Mouse (Mus musculus) CH12.LX (cell line): ENCODE results near the gene Pigk. TPM values are rescaled to one million over a fixed set of nuclear protein-coding genes. Genes with fewer than 3 reads are reported as not detected.

Experiments used
- DNase-seq: peaks from one replicate; pipeline ENCODE4 v3.0.0-alpha.2; 2013; ENCODE audit errors: extremely low read depth
- H3K27ac ChIP-seq: 2 replicates; pipeline ENCODE4 v1.5.1; 2012; ENCODE audit warnings: low read depth, mild to moderate bottlenecking, control low read depth, moderate library complexity; ENCODE audit not compliant: insufficient read depth
- H3K27me3 ChIP-seq: replicated peaks from 2 replicates; pipeline ENCODE3; 2012; ENCODE audit warnings: inconsistent platforms
- H3K36me3 ChIP-seq, 2 experiments: replicated peaks in 1 of 2; 2 replicates each; pipeline versions ENCODE3 to v1.6.1; 2012; ENCODE audit warnings: inconsistent platforms in 1 of 2, low read length in 1 of 2, mild to moderate bottlenecking in 1 of 2, mixed read lengths in 1 of 2, moderate library complexity in 1 of 2; ENCODE audit not compliant: control insufficient read depth in 1 of 2, insufficient read depth in 1 of 2
- H3K4me1 ChIP-seq, 2 experiments: 2 replicates each; pipeline ENCODE4 v1.6.1; 2012; ENCODE audit warnings: inconsistent platforms in 1 of 2, moderate library complexity in 1 of 2; ENCODE audit not compliant: insufficient read depth in 2 of 2, control insufficient read depth in 1 of 2
- H3K4me2 ChIP-seq: 2 replicates; pipeline ENCODE4 v1.6.1; 2012; ENCODE audit warnings: low read depth, mild to moderate bottlenecking, control low read depth; ENCODE audit not compliant: poor library complexity, insufficient read depth, severe bottlenecking
- H3K4me3 ChIP-seq, 3 experiments: fragments of 150-350 bp in 1 of 3; sonication (generic) in 1 of 3; replicated peaks in 1 of 3; 2 replicates each; pipeline versions ENCODE3 to v1.5.1; 2011 to 2012; ENCODE audit warnings: low read depth in 2 of 3, low read length in 2 of 3, mild to moderate bottlenecking in 2 of 3, moderate library complexity in 2 of 3, control low read depth in 1 of 3, improper control_type of control experiment in 1 of 3, inconsistent platforms in 1 of 3, mixed read lengths in 1 of 3; ENCODE audit not compliant: poor library complexity in 1 of 3
- H3K79me2 ChIP-seq: replicated peaks from 2 replicates; pipeline ENCODE4 v1.6.1; 2012; ENCODE audit warnings: mild to moderate bottlenecking, moderate library complexity; ENCODE audit not compliant: control insufficient read depth, poor library complexity, insufficient read depth, severe bottlenecking; ENCODE audit errors: extremely low read depth
- H3K9ac ChIP-seq: 2 replicates; pipeline ENCODE4 v1.6.1; 2012; ENCODE audit warnings: low read depth, mild to moderate bottlenecking, control low read depth, moderate library complexity; ENCODE audit not compliant: insufficient read depth
- H3K9me3 ChIP-seq: replicated peaks from 2 replicates; pipeline ENCODE3; 2012; ENCODE audit warnings: low read length, inconsistent platforms, mixed read lengths
- BHLHE40 ChIP-seq: IDR thresholded peaks from 2 replicates; pipeline ENCODE4 v1.6.1; 2011; ENCODE audit warnings: mild to moderate bottlenecking, low read depth, low read length, improper control_type of control experiment
- CHD1 ChIP-seq: IDR thresholded peaks from 2 replicates; pipeline ENCODE4 v1.6.1; 2012; ENCODE audit warnings: low read depth, low read length, improper control_type of control experiment, inconsistent platforms
- CTCF ChIP-seq, 2 experiments: IDR thresholded peaks in 1 of 2; conservative IDR thresholded peaks in 1 of 2; 2 replicates each; pipeline ENCODE4 v1.5.1; 2011 to 2012; ENCODE audit warnings: low read depth in 2 of 2, low read length in 2 of 2, improper control_type of control experiment in 1 of 2, inconsistent platforms in 1 of 2, mild to moderate bottlenecking in 1 of 2, moderate library complexity in 1 of 2
- ELF1 ChIP-seq: IDR thresholded peaks from 2 replicates; pipeline ENCODE4 v1.6.1; 2014; ENCODE audit warnings: low read depth, mild to moderate bottlenecking, inconsistent platforms, low read length, improper control_type of control experiment
- IRF4 ChIP-seq: IDR thresholded peaks from 2 replicates; pipeline ENCODE4 v1.6.1; 2014; ENCODE audit warnings: low read depth, mild to moderate bottlenecking, inconsistent platforms, low read length, improper control_type of control experiment
- JUN ChIP-seq: IDR thresholded peaks from 2 replicates; pipeline ENCODE4 v1.6.1; 2011; ENCODE audit warnings: low read depth, mild to moderate bottlenecking, low read length, improper control_type of control experiment, moderate library complexity; ENCODE audit not compliant: insufficient read depth
- MAZ ChIP-seq: IDR thresholded peaks from 2 replicates; pipeline ENCODE4 v1.6.1; 2012; ENCODE audit warnings: low read depth, mild to moderate bottlenecking, inconsistent platforms, low read length, improper control_type of control experiment, moderate library complexity
- MEF2A ChIP-seq: IDR thresholded peaks from 2 replicates; pipeline ENCODE4 v1.6.1; 2014; ENCODE audit warnings: low read depth, mild to moderate bottlenecking, inconsistent platforms, low read length, improper control_type of control experiment, borderline replicate concordance
- MYC ChIP-seq: IDR thresholded peaks from 2 replicates; pipeline ENCODE4 v1.6.1; 2011; ENCODE audit warnings: low read depth, mild to moderate bottlenecking, improper control_type of control experiment, low read length
- NELFE ChIP-seq: IDR thresholded peaks from 2 replicates; pipeline ENCODE4 v1.6.1; 2011; ENCODE audit warnings: low read depth, low read length, improper control_type of control experiment
- PAX5 ChIP-seq: IDR thresholded peaks from 2 replicates; pipeline ENCODE4 v1.6.1; 2012; ENCODE audit warnings: low read length, inconsistent platforms, mixed read lengths
- RAD21 ChIP-seq: IDR thresholded peaks from 2 replicates; pipeline ENCODE4 v1.6.1; 2011; ENCODE audit warnings: low read depth, mild to moderate bottlenecking, low read length, improper control_type of control experiment, moderate library complexity
- SMC3 ChIP-seq: IDR thresholded peaks from 2 replicates; pipeline ENCODE4 v1.6.1; 2011; ENCODE audit warnings: low read depth, low read length, improper control_type of control experiment
- USF2 ChIP-seq: conservative IDR thresholded peaks from 2 replicates; pipeline ENCODE4 v1.6.1; 2011; ENCODE audit warnings: low read depth, low read length, improper control_type of control experiment
- ZKSCAN1 ChIP-seq: IDR thresholded peaks from 2 replicates; pipeline ENCODE4 v1.6.1; 2012; ENCODE audit warnings: low read depth, inconsistent platforms, low read length, improper control_type of control experiment, borderline replicate concordance
- dilution Hi-C: fragments of 300-500 bp; cut with MboI; formaldehyde crosslinking; loops from 2 replicates; pipeline ENCODE4 v1.14.3; 2020; ENCODE audit warnings: low sequenced_read_pairs; ENCODE audit not compliant: extremely low pct_unique_long_range_greater_than_20kb, extremely low pct_ligation_motif_present
- in situ Hi-C: fragments of 300-500 bp; cut with MboI; formaldehyde crosslinking; loops from 3 replicates; pipeline ENCODE4 v1.14.3; 2019; ENCODE audit warnings: low sequenced_read_pairs, low pct_ligation_motif_present, low pct_unique_long_range_greater_than_20kb, mixed read lengths
- polyA plus RNA-seq: library from polyadenylated mRNA; unstranded; fragments of >175 nt; gene quantifications from 2 replicates; pipeline ENCODE4 v1.2.1, GENCODE M21; 2012; ENCODE audit warnings: low read depth; ENCODE audit not compliant: insufficient read length
- total RNA-seq, 2 experiments: library from RNA; depleted of rRNA; stranded (reverse); fragments of 300-350 nt in 1 of 2; fragments of >200 nt in 1 of 2; gene quantifications; 2 replicates each; pipeline ENCODE4 v1.2.3; 2012 to 2014

Gene Pigk
- total and polyA plus RNA-seq, 3 experiments = 56.4 to 79.3 (median 67.5) TPM

- dilution Hi-C loops = no loop called here
- Histone ChIP-seq H3K79me2 (no peaks in the 10 kb centered on the region), H3K9me3 (peaks cover 2% of the 10 kb centered on the region), H3K9ac (no peak overlapping the region), H3K27me3 (no peaks in the 10 kb centered on the region), H3K4me1 (no peaks in the 10 kb centered on the region), H3K4me3 (no peak overlapping the region), H3K36me3 (no peaks in the 10 kb centered on the region), H3K27ac (no peak overlapping the region), H3K4me2 (no peak overlapping the region)
- no peak for DNase-seq
- in situ Hi-C loops = no loop called here
- TF ChIP-seq MYC (no peak), NELFE (no peak), JUN (no peak)
These were observed 236.4 kb downstream of the Pigk start for GRCm38 (mm10) chr3:152950299-152950698.

GRCm38 (mm10) chr3:152950914-152951313 is 237.0 kb downstream of the Pigk start:
- no peak overlapping the region for H3K4me3 ChIP-seq
- TF ChIP-seq MEF2A (no peak), BHLHE40 (no peak), PAX5 (no peak), RAD21 (peak; percentile 22), ELF1 (no peak), CTCF (conservative IDR thresholded peaks at IDR 0.05 in 1 of 2, IDR thresholded peaks at IDR 0.05 in 1 of 2; ENCODE audit: low read depth in 2 of 2, low read length in 2 of 2) (peak in 1 of 2 experiments; percentile 34; a peak in 2 of 4 replicates), SMC3 (peak; percentile 30; the same call in 1 of the 2 replicates), MAZ (no peak)
- dilution Hi-C loops (no loop called here), in situ Hi-C loops (no loop called here)
- H3K9me3 ChIP-seq = peaks cover 2% of the 10 kb centered on the region
- H3K79me2 ChIP-seq = no peaks in the 10 kb centered on the region
- H3K9ac ChIP-seq = no peak overlapping the region
- DNase-seq = peak; percentile 16
- H3K4me1 ChIP-seq = no peaks in the 10 kb centered on the region
- H3K27ac ChIP-seq = no peak overlapping the region
- no peak overlapping the region for H3K4me2 ChIP-seq
- H3K27me3 ChIP-seq = no peaks in the 10 kb centered on the region
- no peaks in the 10 kb centered on the region for H3K36me3 ChIP-seq

- DNase-seq = no peak
- Histone ChIP-seq H3K27ac (no peak overlapping the region), H3K4me3 (no peak overlapping the region), H3K27me3 (no peaks in the 10 kb centered on the region), H3K4me1 (no peaks in the 10 kb centered on the region), H3K9me3 (peaks cover 2% of the 10 kb centered on the region), H3K79me2 (no peaks in the 10 kb centered on the region), H3K4me2 (no peak overlapping the region), H3K36me3 (no peaks in the 10 kb centered on the region), H3K9ac (no peak overlapping the region)
- dilution Hi-C loops (no loop called here), in situ Hi-C loops (no loop called here)
- TF ChIP-seq USF2 (no peak), CHD1 (no peak), ELF1 (no peak), CTCF (conservative IDR thresholded peaks at IDR 0.05 in 1 of 2, IDR thresholded peaks at IDR 0.05 in 1 of 2; ENCODE audit: low read depth in 2 of 2, low read length in 2 of 2) (no peak), IRF4 (no peak), ZKSCAN1 (no peak)
These were observed 238.0 kb downstream of the Pigk start for GRCm38 (mm10) chr3:152951634-152952545.
